Mouse (Mus musculus) layer of hippocampus, adult 8-10 months (tissue): ENCODE measurements at regions not wholly inside any gene's neighbourhood (a gene's known extent, or its start where the extent isn't known, plus 50 kb on each side); places are given as distances from the start of the nearest gene placed in this dataset.
A peak's percentile ranks its signal among the peaks of the same experiment; 100 is the strongest.

Source experiments
- DNase-seq, 2 experiments: peaks; one replicate each; pipeline ENCODE4 v3.0.0; 2022; ENCODE audit warnings: low spot score in 2 of 2

GRCm38 (mm10) chr14:120560416-120560815 is 82.2 kb downstream of the Rap2a start:
- no peak for DNase-seq

GRCm38 (mm10) chr14:120560987-120561386 is 82.7 kb downstream of the Rap2a start:
- DNase-seq: peak in 1 of 2 experiments; percentile 27

DNA sequence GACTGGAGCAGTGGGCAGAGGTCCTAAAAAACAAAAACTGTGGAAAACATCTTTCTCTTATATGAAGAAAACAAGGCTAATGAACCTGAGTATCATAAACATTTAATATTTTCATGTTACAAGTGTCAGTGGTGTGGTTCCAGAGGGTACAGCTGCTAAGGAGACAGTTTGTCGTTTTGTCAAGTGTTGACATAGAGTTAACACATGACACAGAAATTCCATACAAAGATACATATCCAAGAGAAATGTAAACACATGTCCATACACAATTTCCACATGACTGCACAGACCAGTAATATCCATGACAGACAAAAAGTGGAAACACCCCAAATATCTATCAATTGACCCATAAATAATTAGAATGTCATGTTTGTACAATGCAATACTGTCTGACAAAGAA is 88.7 kb downstream of the Rap2a start:
- DNase-seq: no peak

GRCm38 (mm10) chr14:120568054-120568453 is 89.8 kb downstream of the Rap2a start:
- no peak for DNase-seq

DNA sequence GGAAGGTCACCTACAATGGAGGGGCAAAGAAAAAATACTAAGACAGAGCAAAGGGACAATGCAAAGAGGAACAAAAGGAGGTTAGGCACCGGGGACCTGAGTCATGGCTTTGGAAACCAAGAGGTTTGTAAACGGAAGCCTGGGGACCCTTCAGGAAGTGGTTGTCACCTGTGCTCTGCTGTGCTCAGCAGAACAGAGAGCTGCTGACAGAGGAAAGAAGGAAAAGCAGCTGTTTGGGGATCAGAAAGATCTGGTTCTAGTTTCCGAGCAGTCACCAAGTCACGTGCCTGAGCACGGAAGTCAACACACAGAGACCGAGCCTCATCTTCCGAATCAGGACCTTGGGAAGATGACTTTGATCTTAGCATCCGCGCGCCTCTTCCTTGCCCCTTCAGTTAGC is 94.0 kb downstream of the Rap2a start:
- DNase-seq: no peak

DNA sequence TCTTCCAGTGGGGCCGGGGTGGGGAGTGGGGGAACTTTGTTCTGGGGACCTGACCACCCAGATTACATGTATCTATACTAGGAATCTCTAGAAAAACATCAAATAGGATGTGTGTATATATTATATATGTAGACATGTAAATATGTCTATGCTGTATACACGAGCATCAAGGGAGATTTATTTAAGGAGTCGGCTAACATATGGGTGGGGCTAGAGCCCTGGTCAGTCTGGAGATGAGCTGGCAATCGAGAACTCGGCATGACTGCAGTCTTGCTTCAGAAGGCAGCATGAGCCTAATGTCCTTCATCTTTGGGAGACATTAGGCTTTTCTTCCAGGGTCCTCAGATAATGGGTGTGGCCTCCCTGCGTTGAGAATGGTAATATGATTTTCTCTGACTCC is 97.0 kb downstream of the Rap2a start:
- DNase-seq: no peak

GRCm38 (mm10) chr14:120578352-120579080 is 100.3 kb downstream of the Rap2a start:
- peak; percentile 25 to 31 for DNase-seq

DNA sequence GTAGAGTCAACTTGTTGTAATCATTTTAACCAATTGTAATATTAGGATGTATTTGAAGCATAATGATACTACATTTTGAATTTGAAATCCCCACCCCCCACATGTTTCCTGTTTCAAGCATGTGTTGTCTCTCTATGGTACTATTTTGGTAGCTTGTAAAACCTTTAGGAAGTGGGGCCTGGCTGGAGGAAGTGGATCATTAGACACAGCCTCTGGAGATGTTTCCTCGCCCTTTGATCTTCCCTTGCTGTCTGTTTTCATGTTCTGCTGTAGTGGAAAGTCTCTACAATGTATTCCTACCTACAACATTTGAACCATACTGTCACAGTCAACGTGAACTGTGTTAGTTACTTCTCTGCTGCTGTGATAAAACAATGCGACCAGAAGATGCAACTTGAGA is 105.6 kb downstream of the Rap2a start:
- no peak for DNase-seq

- no peak for DNase-seq
Measured at GRCm38 (mm10) chr14:120592191-120592590, 113.9 kb downstream of the Rap2a start.

- DNase-seq: no peak
Measured at GRCm38 (mm10) chr14:120600414-120600935, 122.2 kb downstream of the Rap2a start.

DNA sequence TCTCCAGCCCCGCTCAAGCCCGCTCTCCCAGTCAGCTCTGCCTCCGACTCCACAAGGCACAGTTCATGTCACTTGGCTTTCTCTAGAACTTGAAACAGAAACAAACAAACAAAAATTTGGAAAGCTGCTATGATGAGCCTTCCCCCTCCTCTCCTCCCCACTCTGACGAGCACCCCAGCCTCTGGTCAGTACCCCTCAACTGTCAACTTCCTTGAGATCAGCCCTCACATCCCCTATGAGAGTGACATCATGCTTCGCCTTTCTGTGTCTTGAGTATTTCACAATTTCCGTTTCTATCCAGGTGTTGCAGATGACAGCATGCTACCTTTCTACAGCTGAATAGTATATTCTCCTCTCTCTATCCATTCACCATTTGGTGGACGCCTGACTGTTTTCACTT is 123.3 kb downstream of the Rap2a start:
- DNase-seq: no peak

DNA sequence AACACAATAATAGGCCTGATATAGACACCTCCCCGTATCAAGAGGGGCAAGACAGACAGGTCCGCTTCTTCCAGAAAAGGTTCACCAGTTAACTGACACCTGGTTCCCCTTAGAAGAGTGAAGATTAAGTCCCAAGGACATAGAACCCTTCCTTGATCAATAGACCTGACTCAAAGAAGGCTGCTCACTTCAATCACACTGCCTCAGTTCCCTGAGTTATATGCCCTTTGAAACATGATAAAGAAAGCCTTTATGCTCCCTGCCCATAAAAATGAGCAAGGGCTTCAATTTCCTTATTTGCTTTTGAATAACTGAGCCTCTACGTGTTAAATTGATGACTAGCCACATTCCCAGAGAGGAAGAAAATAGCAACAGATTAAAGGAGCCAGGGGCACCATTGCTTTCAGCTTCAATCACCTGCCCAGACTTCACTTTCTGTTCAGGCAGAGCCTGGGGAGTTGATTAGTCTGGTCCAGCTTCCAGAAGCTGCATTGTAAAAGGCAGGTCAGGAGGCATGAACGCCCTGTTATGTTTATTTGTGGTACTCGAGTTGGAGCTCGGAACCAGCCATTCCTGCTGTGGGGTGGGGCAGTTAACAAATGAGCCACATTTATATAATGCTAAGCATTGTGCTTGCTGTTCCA is 125.7 kb downstream of the Rap2a start:
- no peak for DNase-seq

DNA sequence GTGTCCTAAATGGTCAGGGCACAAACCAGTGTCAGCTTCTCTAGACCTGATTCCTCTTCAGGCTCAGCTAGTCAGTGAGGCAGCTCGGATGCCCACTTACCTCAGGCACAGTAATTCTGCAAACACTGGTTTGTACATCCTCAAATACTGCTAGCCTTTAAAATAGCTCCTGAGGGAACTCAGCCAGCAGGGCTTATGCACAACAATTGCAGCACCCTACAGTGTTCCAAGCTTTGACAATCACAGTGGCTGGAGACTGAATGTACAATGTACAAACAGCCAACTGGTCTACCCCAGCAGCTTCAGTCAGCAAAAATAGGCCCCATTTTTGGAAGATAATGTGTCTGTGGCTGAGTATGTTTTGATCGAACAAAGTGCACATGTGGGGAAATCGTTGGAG is 129.6 kb downstream of the Rap2a start:
- DNase-seq: peak in 1 of 2 experiments; percentile 19

GRCm38 (mm10) chr14:120611311-120611710 is 133.1 kb downstream of the Rap2a start:
- DNase-seq: no peak

- peak; percentile 30 to 40 for DNase-seq
Measured at GRCm38 (mm10) chr14:120626223-120626935, 148.1 kb downstream of the Rap2a start.

DNA sequence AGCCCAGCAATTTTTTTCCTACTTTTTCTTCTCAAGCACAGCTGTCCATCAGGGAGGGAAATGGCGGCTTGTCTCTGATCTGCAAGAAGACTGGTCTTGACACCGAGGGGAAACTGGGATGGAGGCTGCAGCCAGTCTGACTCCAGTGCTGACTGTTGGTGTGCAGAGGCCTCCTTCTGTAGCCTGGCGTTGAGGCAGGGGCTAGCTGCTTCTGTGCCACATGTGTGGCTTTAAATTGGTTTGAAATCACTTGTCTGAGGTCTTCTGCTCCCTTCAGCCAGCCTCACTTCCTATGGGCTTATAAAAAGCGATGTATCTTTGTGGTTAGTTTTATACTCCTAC is 148.7 kb downstream of the Rap2a start:
- no peak for DNase-seq

- peak in 1 of 2 experiments; percentile 37 for DNase-seq
Measured at GRCm38 (mm10) chr14:120632771-120633170, 154.5 kb downstream of the Rap2a start.

- DNase-seq: no peak
Measured at GRCm38 (mm10) chr14:120636726-120637400, 158.6 kb downstream of the Rap2a start.

DNA sequence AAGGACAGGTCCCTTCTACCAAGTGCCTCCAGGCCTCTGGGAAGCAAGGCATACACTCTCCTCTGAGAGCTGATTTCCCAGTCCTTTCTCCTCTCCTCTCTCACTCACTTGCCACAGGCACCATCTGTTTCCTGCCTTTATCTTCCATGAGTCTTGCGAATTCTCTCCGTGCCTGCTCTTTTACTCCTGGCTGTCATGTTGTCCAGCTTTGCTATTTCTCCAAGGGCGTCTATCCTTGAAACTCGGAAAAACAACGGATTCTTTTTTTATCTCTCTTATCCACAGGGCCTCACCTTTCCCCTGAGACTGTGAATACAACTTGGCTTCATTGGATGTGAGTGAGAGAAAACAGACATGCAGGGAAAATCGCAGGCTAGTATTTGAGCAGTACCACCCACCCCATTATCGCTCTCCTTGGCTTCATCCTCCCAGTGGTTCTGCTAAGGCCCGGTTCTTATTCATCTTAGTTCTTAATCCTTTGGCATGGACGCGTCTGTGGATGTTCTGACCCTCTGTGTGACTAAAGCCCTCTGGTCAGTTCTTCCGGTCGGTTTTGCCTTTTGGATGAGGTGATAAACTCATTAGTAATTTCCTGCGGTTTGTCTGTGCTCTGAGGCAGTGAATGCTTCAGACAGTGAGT is 159.4 kb downstream of the Rap2a start:
- no peak for DNase-seq

GRCm38 (mm10) chr14:120642591-120642990 is 164.3 kb downstream of the Rap2a start:
- no peak for DNase-seq

DNA sequence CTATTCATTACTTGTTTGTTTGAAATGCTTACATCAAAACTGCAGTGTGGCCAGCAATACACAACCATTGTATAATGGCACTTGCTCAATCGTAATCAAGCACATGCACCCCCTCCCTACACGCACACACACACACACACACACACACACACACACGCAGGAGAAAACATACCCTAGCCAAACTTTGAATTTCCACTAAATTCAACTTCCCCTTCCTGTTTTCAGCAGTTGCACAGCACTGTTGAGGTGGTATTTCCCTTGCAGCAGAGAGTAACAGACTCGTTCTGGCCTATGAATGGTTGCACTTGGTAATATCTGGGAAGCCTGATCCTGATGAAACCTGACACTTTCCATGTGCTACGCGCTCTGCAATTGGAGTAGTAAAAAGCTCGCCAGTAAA is 173.8 kb downstream of the Rap2a start:
- DNase-seq: no peak
